Mouse (Mus musculus) embryo, embryonic 11.5 days (tissue): Measurements from ENCODE around the gene Aes.

Experiments used
- DNase-seq: peaks from one replicate; pipeline ENCODE4 v3.0.0-alpha.2; 2012; ENCODE audit warnings: low read depth, low spot score

Aes gene

DNA sequence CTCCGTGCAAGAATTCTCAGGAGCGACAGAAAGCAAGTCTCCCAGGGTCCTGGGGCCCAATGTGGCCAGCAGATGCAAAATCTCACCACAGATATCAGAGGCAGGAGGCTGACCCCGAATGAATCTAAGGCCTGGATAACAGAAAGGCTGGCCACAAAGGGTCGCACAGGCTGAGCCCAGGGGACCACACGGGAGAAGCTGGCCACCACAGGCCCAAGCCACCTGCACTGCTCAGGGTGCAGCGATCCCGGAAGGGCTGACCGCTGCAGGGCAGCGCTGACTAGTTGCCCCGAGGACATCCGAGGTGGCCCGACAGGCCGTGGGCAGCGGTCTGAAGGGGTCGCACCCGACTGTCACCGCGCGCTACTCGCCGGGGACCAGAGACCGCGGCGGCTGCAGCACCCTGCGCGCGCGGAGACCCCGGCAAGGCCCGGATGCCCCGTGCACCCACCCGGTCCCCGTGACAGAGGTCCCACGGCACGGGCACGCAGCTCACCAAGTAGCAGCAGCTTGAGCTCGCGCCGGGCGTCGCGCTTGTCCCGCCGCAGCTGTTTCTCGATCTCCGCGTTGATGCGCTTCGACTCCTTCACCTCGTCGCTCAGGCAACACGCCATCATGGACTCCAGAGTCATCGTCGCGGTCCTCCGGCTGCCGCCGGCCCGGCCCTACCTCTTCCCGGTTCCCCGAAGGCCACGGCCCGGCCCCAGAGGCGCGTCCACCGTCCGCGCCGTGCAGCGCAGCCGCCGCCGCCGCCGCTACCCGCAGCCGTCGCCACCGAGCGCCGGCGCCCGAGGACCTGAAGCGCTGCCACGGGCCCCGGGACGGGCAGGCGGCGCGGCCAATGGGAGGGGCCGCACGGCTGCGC, 14.8 kb upstream of the Aes start:
- no peak for DNase-seq

DNA sequence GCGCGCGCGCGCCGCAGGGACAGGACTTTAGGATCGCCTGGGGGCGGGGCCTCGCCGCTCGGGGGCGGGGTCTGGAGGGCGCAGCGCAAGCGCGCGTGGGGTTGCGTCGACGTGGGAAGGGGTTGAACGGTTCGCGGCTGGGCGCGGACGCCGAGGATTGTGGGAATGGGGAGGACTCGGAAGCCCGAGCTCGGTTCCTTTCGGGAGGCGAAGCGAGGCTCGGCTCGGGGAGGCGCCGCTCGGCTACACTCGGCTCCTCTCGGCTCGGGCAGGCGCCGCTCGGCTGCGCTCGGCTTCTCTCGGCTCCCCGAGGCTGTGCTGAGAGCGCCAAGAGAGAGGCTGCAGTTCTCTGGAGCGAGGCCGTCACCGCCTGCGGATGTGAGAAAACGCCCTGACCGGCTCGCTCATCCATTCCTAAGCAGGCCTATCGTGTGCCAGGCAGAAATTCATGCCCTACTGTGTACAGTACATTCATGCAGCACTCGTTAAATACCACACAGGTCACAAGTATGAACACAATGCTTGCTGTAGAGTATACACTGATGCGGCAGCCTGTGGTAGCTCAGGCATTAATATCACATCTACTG, 14.0 kb upstream of the Aes start, which contains the start of gene Gna11:
Gna11 (minus strand) TSS at position 30 of the 587 bp plus-strand sequence.
- peak; percentile 99 for DNase-seq

DNA sequence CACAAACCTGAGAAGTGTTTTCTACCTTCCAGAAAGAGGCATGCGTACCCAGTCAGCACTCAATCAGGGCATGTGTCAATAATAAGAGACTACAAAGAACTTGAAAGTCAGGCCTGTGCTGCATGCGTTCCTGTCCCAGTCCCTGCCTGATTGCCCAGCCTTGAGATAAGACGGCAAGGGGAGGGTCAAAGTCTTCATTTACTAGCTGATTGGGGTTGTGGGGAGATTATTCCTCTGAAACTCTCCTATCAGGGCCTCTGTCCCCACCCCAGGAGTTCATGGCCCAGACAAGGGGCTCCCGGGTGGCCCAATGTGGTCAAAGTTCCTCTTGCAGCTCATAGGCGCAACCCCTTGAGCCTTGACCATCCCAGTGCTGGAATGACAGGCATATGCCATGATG, 13.0 kb upstream of the Aes start:
- no peak for DNase-seq

DNA sequence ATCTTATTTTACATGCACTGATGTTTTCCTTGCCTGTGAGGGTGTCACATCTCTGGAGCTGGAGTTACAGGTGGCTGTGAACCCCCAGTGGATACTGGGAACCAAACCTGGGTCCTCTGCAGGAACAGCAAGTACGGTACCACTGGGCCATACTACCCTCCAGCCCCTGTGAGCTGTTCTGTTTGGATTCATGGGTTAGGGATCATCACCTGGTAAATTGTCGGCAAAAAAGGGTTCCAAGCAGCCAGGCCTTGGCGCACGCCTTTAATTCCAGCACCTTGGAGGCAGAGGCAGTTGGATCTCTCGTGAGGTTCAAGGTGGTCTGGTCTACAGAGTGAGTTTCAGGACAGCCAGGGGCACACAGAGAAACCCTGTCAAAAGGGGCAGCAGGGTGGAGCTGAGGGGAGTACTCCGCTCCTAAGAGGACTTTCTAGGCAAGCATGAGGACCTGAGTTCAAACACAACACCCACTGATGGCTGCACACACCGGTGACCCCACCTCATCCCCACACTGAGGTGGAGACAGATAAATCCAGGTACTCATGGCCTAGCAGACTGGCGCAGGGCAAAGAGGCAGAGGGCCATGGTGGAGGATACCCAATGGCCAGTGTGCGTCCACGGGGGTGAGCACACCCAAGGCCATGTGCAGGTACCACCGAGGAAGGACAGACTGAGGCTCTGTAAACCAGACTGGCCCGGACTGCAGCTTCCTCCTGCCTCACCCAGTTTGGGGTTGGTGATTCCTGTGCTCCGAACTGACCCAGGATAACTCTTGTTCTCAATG, 12.3 kb upstream of the Aes start:
- no peak for DNase-seq

DNA sequence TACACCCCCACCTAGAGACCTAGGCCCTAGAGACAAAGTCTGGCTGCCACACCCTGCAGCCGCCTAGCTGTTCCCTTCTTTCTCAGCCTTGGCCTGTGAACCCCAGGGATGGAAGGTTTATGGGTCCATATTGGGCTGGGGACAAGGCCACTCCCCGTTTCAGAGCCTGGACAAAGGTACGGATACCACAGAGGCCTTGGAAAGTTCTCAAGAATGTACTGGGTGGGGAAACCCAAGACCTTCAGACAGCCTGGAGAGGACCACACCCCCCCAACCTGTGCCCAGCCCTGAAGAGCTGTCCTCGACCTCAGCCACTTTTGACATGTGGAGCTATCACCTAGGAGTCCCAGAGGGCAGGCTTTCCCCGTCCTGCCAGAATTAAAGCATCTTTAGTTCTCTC, 10.3 kb upstream of the Aes start:
- DNase-seq: no peak

DNA sequence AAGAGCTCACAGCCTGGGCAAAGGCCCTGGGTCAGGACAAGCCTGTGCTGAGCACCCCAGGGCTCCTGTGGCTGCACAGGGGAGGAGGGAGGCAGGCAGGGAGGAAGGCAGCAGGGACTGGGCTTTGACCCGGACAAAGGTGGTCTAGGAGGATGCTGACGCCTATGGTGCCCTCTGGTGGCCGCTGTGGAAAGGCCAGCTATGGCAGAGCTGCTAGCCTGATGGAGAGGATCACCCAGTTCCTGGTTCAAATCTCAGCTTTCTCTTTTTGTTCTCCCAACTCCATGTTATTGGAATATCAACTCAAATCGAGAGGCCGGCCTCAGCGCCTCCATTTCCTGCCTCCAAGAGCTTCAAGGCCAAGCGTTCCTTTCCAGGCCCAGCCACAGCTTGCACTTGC, 9.0 kb upstream of the Aes start:
- DNase-seq: no peak

DNA sequence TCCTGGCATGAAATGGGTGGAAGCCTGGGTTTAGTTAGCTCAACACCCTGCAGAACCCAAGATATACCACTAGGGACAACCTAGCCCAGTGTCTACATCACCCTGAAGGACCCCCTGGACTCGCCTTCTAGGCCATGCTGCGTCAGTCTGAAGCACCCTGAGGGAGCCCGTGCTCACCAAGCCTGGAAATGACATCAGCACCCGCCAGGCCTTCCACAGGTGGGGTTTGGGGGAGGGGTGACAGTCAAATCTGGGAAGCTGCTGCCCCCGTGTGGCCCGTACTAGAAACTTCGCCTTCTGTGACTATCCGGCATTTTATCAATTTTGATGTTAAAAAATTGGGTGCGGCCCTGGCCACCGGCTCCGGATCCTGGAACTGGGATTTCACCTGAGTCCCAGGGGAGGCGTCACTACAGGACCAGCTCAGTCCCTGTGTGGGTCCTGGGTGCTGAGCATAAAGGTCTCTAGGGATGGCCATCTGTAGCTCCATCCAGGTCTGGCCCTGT, 7.6 kb upstream of the Aes start:
- DNase-seq: no peak

DNA sequence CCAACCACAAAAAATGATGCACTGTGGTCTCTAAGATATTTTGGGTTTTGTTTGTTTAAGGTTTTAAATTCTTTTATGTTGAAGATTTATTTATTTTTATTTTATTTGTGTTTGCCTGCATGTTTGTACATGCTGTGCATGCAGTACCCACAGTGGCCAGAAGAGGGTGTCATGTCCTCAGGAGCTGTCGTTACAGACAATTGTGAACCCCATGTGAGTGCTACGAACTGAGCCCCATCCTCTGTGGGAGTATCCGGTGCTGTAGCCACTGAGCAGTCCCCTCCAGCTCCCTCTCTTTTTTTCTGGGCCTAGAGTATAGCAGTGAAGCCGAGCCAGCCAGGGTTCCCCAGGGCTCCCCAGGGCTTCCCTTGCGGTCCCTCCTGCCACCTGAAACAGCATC, 6.1 kb upstream of the Aes start:
- no peak for DNase-seq

DNA sequence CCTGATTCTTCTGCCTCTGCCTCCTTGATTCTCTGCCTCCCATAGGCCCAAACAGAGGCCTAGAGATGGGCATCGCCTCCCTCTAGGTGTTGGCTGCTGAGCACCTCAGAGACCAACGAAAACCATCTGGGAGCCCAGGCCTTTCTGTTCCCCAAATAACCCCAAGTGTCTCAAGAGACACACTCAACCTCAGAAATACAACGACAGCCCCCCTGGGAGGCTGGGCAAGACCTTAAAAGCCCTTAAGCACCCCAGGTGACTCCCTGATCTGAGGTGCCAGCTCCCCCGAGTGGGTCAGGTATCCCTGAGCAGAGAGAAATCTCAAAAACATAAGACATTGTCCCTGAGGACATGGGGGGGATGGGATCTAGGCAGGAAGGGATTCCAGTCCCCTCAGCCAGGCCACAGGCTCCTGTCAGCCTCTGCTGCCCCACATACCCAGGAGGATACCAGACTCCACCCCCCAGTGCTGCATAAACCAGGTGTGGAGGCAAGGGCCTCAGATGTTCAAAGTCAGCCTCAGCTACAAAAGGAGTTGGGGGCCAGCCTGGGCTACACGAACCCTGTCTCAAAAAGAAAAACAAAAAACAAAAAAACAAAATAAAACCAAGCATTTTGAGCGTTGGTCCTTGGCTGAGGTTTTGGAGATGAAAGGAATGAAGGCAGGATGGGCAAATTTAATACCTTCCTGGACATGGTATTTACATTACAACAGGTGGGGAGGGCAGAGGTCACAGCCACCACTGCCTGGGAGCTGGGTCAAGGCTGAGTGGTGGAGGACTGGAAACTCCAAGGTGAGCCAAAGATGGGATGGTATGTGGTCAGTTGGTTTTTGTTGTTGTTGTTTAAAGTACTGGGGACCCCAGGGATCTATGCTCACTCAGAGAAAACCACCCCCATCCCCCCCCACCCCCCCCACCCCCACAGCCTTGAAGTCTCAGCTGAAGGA, 5.2 kb upstream of the Aes start:
- DNase-seq: no peak

DNA sequence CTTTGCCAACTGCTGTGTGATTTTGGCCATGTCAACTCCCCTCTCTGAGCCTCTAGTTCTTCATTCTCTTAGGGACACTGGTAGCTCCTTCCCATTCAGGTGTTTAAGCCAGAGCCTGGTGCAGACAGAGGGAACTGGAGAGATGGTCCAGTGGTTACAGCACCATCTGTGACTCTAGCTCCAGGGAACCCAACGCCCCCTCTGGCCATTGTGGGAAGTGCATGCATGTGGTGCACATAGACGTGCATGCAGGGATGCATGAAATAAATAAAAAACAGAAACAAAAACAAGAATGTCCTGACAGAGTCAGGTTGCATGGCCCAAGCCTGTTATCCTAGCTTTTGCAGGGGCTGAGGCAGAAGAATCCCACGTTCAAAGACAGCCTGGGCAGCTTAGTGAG, 3.0 kb upstream of the Aes start:
- no peak for DNase-seq

DNA sequence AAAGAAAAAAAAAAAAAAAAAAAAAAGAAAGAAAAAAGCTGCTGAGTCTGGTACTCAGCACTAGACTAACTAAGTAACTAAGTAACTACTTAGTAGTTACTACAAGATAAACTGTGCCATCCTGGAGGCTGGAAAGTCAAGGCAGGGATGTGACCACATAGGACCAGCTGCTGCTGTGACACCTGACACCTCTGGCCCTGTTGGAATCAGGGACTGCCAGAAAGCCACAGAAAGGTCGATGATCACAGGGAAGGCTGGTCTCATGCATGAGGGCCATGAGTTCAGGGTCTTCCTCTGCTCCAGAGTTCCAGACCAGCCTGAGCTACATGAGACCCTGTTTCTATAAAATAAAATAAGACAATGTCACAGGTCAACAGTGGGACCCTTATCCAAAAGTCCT, 1.8 kb upstream of the Aes start:
- DNase-seq: no peak

DNA sequence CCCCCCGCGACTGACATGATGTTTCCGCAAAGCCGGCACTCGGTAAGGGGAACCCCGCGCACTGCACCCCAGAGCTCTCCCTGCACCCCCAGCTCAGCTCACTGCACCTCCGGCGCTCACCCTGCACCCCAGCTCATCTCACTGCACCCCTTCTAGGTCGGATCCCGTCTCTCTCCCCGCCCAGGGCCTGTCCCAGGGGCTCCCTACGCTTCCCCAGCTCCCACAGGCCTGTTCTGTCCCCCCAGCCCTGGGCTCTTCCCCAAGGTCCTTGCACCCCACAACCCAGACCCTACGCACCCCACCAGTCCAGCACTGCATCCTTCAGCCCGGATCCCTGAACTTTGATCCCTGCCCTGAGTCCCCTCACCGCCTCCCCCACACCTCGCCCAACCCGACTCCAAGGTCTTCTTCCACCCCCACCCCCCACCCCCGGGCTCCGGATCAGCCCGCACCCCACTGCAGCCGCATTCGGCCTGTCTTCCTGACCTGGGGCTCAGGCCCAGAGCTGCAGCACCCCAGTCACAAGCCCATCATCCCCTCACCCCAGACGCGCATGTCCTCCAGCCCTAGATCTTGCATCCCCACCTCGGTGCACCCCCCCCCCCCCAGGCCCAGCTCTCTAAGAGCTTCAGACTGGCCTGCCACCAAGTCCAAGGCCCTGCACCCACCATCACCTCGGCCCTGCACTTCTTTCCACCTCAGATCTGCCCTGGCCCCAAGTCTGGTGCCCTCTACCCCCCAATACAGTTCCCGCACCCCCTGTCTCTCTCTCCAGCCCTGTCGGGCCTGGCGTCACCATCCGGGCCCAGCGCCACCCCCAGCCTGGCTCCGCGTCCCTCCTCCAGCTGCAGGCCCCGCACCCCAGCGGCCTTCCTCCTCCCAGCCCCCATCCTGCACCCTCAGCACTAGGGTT, 595 bp downstream of the Aes start:
- no peak for DNase-seq

DNA sequence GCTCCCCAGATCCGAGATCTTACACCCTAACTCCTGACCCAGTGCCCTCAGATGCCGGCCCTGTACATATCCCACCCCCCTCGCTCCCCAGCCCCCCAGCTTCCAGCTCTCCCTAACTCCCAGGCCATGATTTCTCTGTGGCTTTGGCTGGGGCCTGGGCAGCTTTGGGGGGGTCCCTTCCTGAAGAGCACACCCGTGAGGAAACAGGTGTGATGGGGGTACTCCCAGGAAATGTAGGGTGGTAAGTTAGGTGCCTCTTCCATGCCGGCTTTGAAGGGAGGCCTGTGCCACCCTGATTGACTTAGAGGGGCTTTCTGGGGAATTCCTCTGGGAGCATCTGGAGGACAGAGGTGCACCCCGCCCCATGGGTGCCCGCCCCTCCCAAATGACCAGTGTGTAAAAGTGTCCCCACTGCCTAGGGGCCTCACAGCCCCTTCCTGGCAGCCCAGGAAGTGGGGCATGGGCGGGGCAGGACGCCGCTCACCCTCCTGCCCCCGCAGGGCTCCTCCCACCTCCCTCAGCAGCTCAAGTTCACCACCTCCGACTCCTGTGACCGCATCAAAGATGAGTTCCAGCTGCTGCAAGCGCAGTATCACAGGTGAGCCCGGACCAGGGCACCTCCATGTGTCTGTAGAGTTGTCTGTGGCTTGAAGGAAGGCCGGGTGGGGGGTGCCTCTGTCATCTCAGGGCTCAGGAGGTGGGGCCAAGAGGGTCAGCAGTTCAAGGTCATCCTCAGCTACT, 1.6 kb downstream of the Aes start:
- DNase-seq: no peak

DNA sequence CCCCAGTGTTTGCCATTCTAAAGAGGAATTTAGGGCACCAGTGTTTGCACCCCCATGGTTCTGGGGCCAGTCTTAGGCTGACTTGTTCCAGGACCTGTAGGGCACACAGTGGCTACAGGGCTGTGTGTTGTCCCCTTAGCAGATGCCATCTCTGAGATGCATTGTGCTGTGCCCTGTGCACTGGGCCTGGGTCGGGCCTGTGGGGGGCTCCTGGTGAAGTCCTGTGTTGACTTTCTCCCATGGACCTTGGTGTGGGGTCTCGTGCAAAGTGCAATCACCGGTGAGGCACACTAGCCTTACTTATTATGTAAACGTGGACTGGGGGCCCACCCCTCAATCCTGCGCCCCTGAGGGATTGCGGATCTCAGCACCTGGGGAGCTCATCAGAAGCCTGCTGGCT, 3.1 kb downstream of the Aes start:
- no peak for DNase-seq

DNA sequence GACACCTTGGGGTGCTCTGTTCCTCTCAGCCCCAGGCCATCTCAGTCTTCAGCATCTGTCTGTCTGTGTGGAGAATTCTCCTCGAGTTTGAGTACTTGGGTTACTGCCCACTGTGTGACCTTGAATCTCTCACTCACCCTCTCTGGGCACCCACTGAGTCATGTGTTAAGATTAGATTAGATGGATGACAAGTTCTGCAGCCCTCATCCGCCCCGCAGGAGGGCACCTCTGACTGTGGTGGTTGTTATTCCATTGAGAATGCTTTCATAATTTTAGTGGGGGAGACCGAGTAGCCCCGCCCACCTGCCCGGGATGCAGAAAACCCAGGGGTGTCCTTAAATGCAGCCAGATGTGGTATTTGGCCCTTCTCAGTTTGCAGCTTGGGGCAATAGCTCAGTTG, 4.2 kb downstream of the Aes start:
- DNase-seq: no peak

DNA sequence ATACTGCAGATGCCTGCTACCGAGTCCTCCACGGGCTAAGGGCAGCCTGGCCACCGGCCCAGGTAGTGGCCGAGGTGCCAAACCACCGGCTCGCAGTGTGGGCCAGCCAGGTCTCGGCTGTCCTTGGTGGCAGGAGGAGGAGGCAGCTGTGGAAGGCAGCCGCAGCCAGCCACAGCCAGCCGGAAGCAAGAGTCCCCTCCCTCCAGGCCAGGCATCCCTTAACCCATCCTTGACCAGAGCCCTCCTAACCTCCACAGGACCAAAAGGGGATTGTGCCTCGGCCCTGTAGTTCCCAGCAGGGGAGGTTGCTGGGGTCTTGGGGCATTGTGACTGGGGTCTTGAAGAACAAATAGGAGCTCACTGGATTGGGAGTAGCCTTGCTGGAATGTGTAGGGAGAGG, 4.9 kb downstream of the Aes start:
- no peak for DNase-seq

DNA sequence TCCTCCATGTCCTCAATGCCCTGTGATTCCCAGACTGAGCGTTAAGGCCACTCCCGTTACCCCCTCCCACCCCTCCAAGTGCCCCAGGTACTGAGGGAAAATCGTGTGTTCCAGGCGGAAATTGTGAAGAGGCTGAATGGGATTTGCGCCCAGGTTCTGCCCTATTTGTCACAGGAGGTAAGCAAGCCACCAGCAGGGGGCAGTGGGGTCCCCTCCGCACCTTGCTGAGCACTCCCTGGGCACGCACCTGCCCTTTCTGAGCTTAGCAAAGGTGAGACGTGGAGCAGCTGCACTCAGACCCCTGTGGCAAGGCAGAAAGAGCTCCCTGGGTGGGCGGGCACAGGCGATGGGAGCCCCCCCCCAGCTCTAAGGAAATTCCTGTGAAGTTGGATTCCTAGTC, 5.4 kb downstream of the Aes start:
- DNase-seq: no peak

DNA sequence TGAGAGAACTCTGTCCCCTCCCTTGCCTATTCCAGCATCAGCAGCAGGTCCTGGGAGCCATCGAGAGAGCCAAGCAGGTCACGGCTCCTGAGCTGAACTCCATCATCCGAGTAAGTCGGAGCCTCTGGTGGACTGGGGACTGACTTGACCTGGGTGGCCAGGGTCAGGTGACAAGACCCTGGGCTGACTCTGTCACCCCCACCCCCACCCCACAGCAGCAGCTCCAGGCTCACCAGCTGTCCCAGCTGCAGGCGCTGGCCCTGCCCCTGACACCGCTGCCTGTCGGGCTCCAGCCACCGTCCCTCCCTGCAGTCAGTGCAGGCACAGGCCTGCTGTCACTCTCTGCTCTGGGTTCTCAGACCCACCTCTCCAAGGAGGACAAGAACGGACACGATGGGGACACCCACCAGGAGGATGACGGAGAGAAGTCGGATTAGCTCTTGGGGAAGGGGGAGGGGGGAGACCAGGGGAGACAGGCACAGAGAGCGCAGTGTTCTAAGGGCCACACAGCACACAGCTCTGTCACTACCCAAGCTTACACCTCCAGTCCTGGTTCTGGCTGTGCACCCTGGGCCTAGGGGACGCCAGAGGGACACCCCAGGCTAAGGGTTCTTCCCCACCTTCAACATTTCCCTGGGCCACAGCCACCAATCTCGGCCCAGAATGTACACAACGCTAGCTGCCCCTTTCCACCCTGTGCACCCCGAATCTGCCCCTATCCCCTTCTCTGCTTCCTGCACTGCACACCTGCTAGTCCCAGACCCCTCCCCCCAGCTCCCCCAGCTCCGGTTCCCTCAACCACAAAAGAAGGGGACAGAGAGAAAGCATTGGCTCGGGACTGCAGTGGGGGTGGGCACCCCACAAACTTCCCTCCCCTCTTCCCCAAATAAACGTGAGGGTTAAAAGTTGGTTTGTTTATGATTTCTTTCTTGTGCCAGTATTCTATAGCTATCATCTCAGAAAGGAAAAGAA, 6.3 kb downstream of the Aes start:
- no peak for DNase-seq
